Mouse (Mus musculus) E14TG2a.4 (cell line): Measurements from ENCODE around the gene Map4.

Experiments used
- CTCF ChIP-seq: conservative IDR thresholded peaks from 2 replicates; pipeline ENCODE4 v1.5.1; 2014; ENCODE audit warnings: low read length
- NANOG ChIP-seq: IDR thresholded peaks from 2 replicates; pipeline ENCODE4 v1.6.1; 2014; ENCODE audit warnings: borderline replicate concordance, low read length, mixed read lengths

DNA sequence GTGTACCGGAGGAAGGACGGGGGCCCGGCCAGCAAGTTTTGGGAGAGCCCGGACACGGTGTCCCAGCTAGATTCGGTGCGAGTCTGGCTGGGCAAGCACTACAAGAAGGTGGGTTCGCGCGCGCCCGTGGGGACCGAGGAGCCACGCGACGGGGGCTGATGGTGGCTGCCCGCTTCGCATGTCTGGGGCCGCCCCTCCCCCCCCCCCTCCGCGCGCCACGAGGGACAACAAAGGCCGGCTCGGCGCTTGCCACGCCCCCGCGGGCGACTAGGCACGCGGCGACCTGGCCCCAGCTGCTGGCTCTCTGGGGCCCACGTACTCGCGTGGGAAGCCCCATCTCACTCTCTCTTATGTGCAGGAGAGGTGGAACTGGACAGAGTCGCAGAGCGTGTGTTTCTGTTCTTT, 200.9 kb downstream of the Map4 start:
- TF ChIP-seq CTCF (no peak), NANOG (no peak)
